Mouse (Mus musculus) mouse trophoblast stem cell (cell line): ENCODE measurements around the gene Ank3.

ENCODE experiments used
- in situ Hi-C, 2 experiments: fragments of 300-500 bp; cut with MseI, MboI; formaldehyde crosslinking; loops; 2 replicates in 1 of 2; 3 replicates in 1 of 2; pipeline ENCODE4 v1.15.1; 2025

The Ank3 gene

DNA sequence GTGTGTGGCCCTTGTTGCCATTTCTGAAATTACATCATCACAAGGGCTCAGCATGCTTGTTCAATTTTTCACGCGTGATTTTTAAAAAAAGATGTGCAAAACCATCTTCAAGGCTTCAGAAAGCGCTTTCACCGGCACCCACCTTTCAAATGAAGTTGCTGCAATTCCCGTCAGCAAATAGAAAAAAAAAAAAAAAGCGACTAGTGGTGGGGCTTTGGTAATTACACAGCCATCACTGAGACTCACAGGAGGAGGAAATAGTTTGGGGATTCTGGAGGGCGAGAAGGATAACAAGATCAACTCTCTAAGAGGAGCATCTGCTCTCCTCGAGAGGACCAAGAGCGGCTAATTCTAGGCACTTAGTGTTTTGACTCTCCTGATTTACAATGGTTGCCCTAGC is 173.4 kb downstream of the Ank3 start:
- in situ Hi-C loops, result no loop called here

GRCm38 (mm10) chr10:69573054-69573453 is 174.5 kb downstream of the Ank3 start:
- in situ Hi-C loops, result no loop called here

DNA sequence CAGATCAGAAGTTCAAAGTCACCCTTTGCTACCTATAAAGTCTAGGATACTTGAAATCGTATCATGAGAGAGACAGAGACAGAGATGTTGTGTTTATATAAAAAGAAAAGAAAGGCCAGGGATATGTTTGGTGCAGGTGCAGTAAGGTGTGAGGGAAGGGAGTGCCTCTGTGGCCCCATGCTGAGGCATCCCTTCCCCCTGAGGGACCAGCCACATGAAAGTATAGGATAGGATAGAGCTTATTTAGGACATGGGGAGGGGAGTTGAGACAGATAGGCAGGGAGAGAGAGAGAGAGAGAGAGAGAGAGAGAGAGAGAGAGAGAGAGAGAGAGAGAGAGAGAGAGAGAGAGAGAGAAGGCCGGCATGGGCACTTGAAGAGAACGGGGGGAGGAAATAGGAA is 175.2 kb downstream of the Ank3 start:
- in situ Hi-C loops, result no loop called here

DNA sequence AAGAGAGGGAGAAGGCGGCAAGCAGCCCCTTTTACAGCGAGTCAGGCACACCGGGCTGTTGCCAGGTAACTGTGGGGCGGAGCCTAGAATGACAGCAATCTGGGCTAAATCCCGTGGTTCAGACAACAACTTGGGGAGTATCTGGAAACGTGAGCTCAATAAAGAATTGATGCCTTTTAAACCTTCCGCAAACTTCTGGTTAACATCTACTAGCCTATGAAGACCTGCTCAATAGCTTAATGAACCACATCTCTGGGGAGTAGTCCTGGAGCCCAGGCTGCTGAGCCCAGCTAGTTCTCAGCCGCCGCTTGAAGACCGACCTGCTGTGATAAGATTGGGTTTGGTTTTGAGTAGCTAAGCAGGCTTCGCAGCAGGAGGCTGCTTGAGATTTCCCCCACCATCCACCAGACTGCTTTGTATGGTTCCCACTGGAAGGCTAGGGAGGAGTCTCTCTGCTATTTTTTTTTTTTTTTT is 175.7 kb downstream of the Ank3 start:
- in situ Hi-C loops, result no loop called here

DNA sequence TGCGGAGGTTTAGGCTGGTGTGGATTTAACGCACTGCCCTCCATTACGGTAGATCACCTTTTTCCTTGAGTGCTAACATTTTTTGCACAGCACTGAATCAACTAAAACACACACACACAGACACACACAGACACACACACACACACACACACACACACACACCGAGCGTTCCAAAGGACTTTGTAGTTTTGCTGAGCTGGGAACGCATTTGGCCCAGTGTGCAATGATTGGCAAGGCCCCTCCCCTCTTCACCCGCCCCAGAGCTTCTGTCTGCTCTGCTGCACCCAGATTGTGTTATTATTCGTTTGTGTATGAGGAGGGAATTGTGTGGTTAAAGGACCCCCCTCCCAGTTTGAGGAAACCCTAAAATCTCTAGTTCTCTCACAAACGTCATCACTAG is 176.3 kb downstream of the Ank3 start:
- in situ Hi-C loops, result no loop called here

- in situ Hi-C loops, result no loop called here
Observed at GRCm38 (mm10) chr10:69575451-69575850, 176.9 kb downstream of the Ank3 start.

DNA sequence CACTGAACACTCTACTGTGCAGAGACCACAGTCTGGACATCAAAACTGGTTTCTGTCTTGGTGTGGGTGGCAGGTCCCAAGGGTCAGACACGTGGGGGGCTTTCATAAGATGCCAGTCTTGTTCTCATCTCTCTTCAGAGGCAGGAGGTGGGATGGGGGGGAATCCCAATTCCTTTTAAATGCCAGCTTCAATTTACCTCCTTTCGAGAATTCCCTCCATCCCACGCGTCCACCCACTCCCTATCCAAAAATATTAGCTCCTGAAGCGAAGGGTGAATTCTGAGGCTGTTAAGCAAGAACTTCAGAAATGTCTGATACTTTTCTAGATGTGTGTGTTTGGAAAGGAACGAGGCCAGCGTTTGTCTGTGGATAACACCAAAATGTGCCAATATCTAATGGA is 177.7 kb downstream of the Ank3 start:
- in situ Hi-C loops, result no loop called here

- in situ Hi-C loops, result no loop called here
Observed at GRCm38 (mm10) chr10:69577061-69577728, 178.6 kb downstream of the Ank3 start.

DNA sequence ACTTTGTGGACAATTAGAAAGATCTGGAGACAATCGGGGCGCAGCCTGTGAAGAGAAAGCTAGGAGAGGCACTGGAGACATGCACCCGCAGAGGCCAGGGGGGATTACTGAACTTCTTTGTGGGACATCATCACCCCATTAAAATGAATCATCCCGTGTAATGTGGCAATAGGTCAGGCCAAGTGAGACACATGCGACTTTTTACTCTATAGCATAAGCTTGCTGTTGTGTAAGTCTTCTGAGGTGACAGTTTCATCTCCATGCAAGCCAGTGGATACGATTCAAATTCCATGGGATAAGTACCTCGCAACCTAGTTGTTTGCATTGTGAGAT is 179.1 kb downstream of the Ank3 start:
- in situ Hi-C loops, result no loop called here

GRCm38 (mm10) chr10:69579585-69579984 is 181.0 kb downstream of the Ank3 start:
- in situ Hi-C loops, result no loop called here

- in situ Hi-C loops, result no loop called here
Observed at GRCm38 (mm10) chr10:69581525-69581924, 183.0 kb downstream of the Ank3 start.

DNA sequence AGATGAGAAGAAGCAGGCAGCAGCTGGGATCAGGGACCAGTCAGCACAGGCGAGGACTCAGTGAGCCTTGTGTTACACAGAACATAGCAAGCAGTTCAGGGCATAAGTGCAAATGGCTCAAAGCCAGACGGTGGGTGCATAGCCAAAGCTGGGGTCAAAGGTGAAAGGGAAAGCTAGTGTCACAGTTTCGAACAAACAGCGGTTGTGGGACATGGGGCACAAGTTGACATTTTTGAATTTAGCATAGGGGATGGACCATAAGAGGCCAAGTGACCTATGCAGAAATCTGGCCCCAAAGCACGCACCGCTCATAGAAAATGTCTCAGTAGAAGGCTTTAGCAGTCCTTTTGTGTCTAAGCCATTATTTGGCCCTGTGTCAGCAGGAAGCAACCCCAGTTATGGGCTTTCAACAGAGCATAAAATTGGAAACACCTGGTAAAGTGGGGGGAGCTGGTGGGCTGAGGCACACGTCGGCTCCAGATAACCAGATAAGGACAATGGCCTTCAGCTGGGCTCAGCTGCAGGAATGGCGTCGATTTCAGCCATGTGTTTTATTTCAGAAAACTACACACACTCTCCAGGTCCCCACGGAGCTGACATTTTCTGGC is 185.4 kb downstream of the Ank3 start:
- in situ Hi-C loops, result no loop called here

GRCm38 (mm10) chr10:69584566-69584965 is 186.0 kb downstream of the Ank3 start:
- in situ Hi-C loops, result no loop called here

- in situ Hi-C loops, result no loop called here
Observed at GRCm38 (mm10) chr10:69585271-69585670, 186.7 kb downstream of the Ank3 start.

DNA sequence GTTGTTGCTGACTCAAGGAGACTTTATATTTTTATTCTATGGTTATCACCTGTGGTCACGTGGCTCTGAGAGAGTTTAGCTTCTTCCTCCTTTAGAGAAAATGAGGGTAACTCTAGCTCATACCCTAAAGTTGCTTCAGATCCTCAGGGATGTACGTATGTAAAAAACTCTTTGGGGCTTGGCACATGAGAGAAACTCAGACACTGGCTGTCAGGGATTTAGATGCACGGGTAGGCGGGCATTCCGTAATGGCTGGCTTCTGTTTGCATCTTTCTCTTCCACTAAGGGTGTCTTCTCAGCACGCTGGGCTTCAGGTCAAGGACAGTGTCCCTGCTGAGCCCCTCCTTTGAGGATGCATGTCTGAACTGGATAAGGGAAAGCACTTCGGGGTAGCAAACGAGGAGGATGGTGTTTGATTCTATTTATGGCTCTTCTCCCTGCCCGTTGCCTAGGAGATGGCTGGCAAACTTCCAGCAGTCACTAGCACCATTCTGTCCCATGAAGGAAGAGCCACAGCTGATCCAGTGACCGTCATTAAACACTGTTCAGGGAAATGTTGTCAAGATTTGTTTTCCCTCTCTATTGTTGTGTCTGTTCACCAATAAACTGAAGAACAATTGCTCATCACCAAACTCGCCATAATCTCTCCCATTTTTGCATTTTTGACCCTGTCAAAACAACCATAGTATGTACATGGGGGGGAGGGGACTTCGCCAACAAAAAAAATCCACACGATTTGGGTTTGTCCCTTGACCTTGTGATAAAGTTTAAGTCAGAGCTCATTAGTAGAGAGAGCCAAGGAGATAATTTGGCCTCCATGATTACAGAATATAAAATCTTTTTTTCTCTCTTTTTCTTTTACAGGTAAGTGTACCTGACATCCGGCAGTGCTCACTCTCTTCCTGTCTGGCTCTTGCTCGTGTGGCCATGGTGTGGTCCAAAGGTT is 195.9 kb downstream of the Ank3 start:
- in situ Hi-C loops, result no loop called here

- in situ Hi-C loops, result no loop called here
Observed at GRCm38 (mm10) chr10:69595487-69595886, 196.9 kb downstream of the Ank3 start.

- in situ Hi-C loops, result no loop called here
Observed at GRCm38 (mm10) chr10:69601471-69601870, 202.9 kb downstream of the Ank3 start.

- in situ Hi-C loops, result no loop called here
Observed at GRCm38 (mm10) chr10:69602711-69603110, 204.1 kb downstream of the Ank3 start.

DNA sequence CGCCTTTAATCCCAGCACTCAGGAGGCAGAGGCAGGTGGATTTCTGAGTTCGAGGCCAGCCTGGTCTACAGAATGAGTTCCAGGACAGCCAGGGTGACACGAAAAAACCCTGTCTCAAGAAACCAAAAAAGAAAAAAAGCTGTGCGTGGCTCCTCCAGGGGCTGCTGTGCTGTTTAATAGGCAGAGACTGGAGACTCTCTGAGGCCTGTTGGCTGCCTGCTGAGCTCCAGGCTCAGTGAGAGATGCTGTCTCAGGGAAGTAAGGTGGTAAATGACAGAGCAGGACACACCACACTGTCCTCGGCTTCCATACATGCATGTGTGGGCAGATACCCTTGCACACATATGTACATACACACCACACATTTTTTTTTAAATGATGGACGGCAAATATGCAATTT is 206.0 kb downstream of the Ank3 start:
- in situ Hi-C loops, result no loop called here

DNA sequence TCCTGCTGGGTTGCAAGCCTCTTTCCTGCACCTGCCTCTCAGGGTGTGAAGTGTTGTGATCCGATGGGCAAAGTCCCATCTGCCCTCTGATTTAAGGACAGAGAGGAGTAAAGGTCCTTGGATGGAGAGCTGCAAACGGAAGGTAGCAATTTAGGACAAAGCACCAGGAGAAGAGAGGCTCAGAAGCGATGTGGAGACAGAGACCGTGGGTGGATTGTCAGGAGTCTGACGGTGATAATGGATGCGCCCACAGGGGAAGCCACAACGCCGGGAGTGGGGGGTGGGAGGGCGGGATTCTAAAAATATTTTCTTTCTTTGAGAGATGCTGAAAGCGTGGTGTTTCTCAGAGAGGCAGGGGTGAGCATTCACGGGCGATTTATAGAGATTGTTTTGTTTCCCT is 206.6 kb downstream of the Ank3 start:
- in situ Hi-C loops, result no loop called here

GRCm38 (mm10) chr10:69607611-69608119 is 209.1 kb downstream of the Ank3 start:
- in situ Hi-C loops, result no loop called here

DNA sequence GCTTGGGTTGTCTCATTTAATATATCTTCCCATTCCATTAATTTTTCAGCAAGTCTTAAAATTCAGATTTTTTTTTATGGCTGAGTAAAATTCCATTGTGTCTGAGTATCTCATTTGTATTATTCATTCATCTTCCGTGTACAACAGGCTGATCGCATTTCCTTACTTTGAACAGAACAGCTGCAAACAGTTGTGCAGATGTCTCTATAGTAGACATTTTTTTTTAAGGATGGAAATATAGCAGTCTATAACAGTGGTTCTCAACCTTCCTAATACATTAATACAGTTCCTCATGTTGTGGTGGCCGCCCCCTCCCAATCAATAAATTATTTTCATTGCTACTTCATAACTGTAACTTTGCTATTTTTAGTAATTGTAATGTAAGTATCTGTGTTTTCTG is 212.7 kb downstream of the Ank3 start:
- in situ Hi-C loops, result no loop called here
